In the genomic region with DNA sequence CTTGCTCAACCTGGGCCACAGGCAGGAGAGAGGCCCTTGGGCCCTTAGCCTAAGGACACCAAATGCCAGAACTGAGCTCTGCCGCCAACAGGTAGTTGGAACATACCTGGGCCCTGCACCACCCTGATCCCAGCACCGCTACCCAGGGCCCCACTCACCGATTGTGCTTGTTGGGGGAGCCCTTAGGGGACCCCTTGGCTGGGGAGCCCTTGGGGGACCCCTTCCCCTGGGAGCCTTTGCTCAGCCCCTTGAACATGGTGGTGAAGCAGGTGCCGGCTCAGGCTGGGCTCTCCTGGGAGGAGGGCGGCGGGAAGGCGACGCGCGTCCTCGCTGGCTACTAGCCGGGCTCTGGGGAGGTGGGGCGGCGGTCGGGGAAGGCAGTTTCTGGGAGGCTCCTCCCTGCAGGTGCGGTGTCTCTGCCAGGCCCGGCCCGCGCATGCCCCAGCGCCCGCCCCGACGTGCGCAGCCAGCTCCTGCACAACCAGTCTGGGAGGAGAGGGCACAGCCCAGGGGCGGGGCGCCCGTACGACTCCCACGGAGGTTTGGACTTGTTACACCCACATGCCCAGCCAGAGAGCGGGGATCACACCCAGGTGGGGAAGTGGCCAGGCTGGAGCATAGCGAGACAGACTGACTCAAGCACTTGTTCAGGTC, we compare ENCODE assay signal across 8 mouse cellular contexts. TPM values are rescaled to one million over a fixed set of nuclear protein-coding genes. Genes with fewer than 3 reads are reported as not detected.
DNase-seq lines count a peak whose midpoint lies in the region; ATAC-seq and TF ChIP-seq lines count a peak whose summit lies in the region.

Evpl (minus strand) TSS at position 336 of the 654 bp plus-strand sequence.

- H3K4me2 ChIP-seq in limb, embryonic 12.5 days, result peak within 1 kb of the TSS; percentile 42

- DNase-seq in ES-CJ7 (ENCODE audit: low read depth, low spot score), result peak; percentile 65
- DNase-seq in c-Kit-positive CD71-positive TER-119-negative erythroid progenitor cells, embryonic 14.5 days (ENCODE audit: low read depth), result peak; percentile 31
- DNase-seq in heart, postnatal 14 days, result peak; percentile 31 to 45
- DNase-seq in naive thymus-derived CD4-positive, alpha-beta T cell, adult 2 months (ENCODE audit: low read depth), result peak; percentile 72
- peak; percentile 79 for DNase-seq in urinary bladder, postnatal 25 days (ENCODE audit: low spot score)
- DNase-seq in layer of hippocampus, adult 2 months (ENCODE audit: low spot score in 2 of 2), result no peak
- no peak for DNase-seq in right cerebral cortex, postnatal 36 days (ENCODE audit: low spot score in 2 of 2)

- H3K4me1 ChIP-seq in limb, embryonic 12.5 days (replicated peaks), result peaks cover 31% of the 10 kb centered on the region

- H3K4me3 ChIP-seq in limb, embryonic 12.5 days (replicated peaks), result peak within 1 kb of the TSS; percentile 22
- H3K4me3 ChIP-seq in layer of hippocampus, adult 2 months, result no peak within 1 kb of the TSS

- H3K9me3 ChIP-seq in limb, embryonic 12.5 days, result no peaks in the 10 kb centered on the region

- no peaks in the 10 kb centered on the region for H3K36me3 ChIP-seq in limb, embryonic 12.5 days

- 20% methylated on average over 29 of the region's 31 CpGs for WGBS in limb, embryonic 12.5 days

- ATAC-seq in limb, embryonic 12.5 days (ENCODE audit: insufficient number of reproducible peaks, insufficient read depth, low FRiP score, low TSS enrichment, low read depth), result no peak

- intact Hi-C loops in heart, postnatal 14 days (cut with DNase I), result no loop called here

- H3K27me3 ChIP-seq in limb, embryonic 12.5 days, result peaks cover 36% of the 10 kb centered on the region

- H3K9ac ChIP-seq in limb, embryonic 12.5 days (replicated peaks), result peak within 1 kb of the TSS; percentile 31; the same call in 1 of the 2 replicates

- H3K27ac ChIP-seq in limb, embryonic 12.5 days, result no peak within 1 kb of the TSS
- H3K27ac ChIP-seq in layer of hippocampus, adult 2 months, result no peak within 1 kb of the TSS

- TF ChIP-seq CTCF in layer of hippocampus, adult 2 months (conservative IDR thresholded peaks at IDR 0.05), result no peak

RNA-seq across cellular contexts. Expression of gene Evpl, which starts in this region (rescaled TPM):
- total RNA-seq in heart, postnatal 14 days (2021), result under 1 TPM; 0.83 to 0.93 TPM
- polyA plus RNA-seq in limb, embryonic 12.5 days (2016; fragmentation: Nextera tagmentation; extraction: Ambion mirVana), result 2.4 and 3.3 TPM in 2 replicates
- under 1 TPM; 0.67 to 0.93 TPM for total RNA-seq in layer of hippocampus, adult 2 months (2021)

Comparison
In these comparisons a context has a peak if more than half of its experiments do, and no peak if none do; other contexts are left out.
1. Peak in DNase-seq in heart, postnatal 14 days; RNA of the gene not detected or under 1 TPM.
2. DNase-seq: peak in ES-CJ7 (single experiment), c-Kit-positive CD71-positive TER-119-negative erythroid progenitor cells, embryonic 14.5 days (single experiment), naive thymus-derived CD4-positive, alpha-beta T cell, adult 2 months (single experiment) and urinary bladder, postnatal 25 days (single experiment); none in layer of hippocampus, adult 2 months (0 of 2) and right cerebral cortex, postnatal 36 days (0 of 2).